Mouse (Mus musculus) lung, postnatal 25 days (tissue): ENCODE measurements around the gene Tulp4.
"Not testable (repeated sequence)": the region's sequence is repeated elsewhere in the genome, so short reads cannot be mapped to it uniquely, and the experiment has no call there.

Experiments used
- DNase-seq: peaks from one replicate; pipeline ENCODE4 v3.0.0; 2022; ENCODE audit warnings: low spot score

Gene Tulp4

GRCm38 (mm10) chr17:6279772-6280171, 173.5 kb downstream of the Tulp4 start:
- not testable (repeated sequence) for DNase-seq

GRCm38 (mm10) chr17:6280513-6280912, 174.3 kb downstream of the Tulp4 start:
- not testable (repeated sequence) for DNase-seq

- DNase-seq, result not testable (repeated sequence)
Measured at GRCm38 (mm10) chr17:6283137-6283536, 176.9 kb downstream of the Tulp4 start.

GRCm38 (mm10) chr17:6286169-6286568, 179.9 kb downstream of the Tulp4 start:
- not testable (repeated sequence) for DNase-seq

- not testable (repeated sequence) for DNase-seq
Measured at GRCm38 (mm10) chr17:6289045-6289444, 182.8 kb downstream of the Tulp4 start.

GRCm38 (mm10) chr17:6293882-6294281, 187.6 kb downstream of the Tulp4 start:
- DNase-seq, result not testable (repeated sequence)

GRCm38 (mm10) chr17:6297060-6297795, 191.0 kb downstream of the Tulp4 start:
- not testable (repeated sequence) for DNase-seq

- DNase-seq, result not testable (repeated sequence)
Measured at GRCm38 (mm10) chr17:6300190-6300863, 194.1 kb downstream of the Tulp4 start.
